Mouse (Mus musculus): Measurements from ENCODE around the gene Scaf8. TPM values are rescaled to one million over a fixed set of nuclear protein-coding genes. Genes with fewer than 3 reads are reported as not detected.
"Not testable (repeated sequence)": the region's sequence is repeated elsewhere in the genome, so short reads cannot be mapped to it uniquely, and the experiment has no call there.

Scaf8 gene
- polyA plus RNA-seq, 1 experiment from 2014 or later, result 21.1 TPM

GRCm38 (mm10) chr17:3157016-3157415, 42.2 kb downstream of the Scaf8 start:
- ATAC-seq (ENCODE audit: insufficient number of reproducible peaks, low FRiP score, low TSS enrichment, low read depth), result no peak

GRCm38 (mm10) chr17:3162905-3163304, 48.1 kb downstream of the Scaf8 start:
- Histone ChIP-seq H3K4me3 (replicated peaks) (no peak overlapping the region), H3K27ac (replicated peaks) (no peak overlapping the region), H3K4me2 (replicated peaks) (no peak overlapping the region), H3K27me3 (no peaks in the 10 kb centered on the region), H3K4me1 (no peaks in the 10 kb centered on the region), H3K9ac (no peak overlapping the region), H3K9me3 (replicated peaks) (no peaks in the 10 kb centered on the region), H3K36me3 (peaks cover 17% of the 10 kb centered on the region)
- WGBS, result 65% methylated on average over 4 of the region's 4 CpGs
- no peak for ATAC-seq (ENCODE audit: insufficient number of reproducible peaks, low FRiP score, low TSS enrichment, low read depth)

More at GRCm38 (mm10) chr17:3157016-3157415, 42.2 kb downstream of the Scaf8 start:
- no peaks in the 10 kb centered on the region for H3K27me3 ChIP-seq
- no peak overlapping the region for H3K27ac ChIP-seq (replicated peaks)
- no peak overlapping the region for H3K4me3 ChIP-seq (replicated peaks)
- H3K9ac ChIP-seq, result no peak overlapping the region
- H3K36me3 ChIP-seq, result peaks cover 16% of the 10 kb centered on the region
- H3K4me2 ChIP-seq (replicated peaks), result no peak overlapping the region
- no peaks in the 10 kb centered on the region for H3K9me3 ChIP-seq (replicated peaks)
- no peaks in the 10 kb centered on the region for H3K4me1 ChIP-seq

GRCm38 (mm10) chr17:3180425-3180945, 65.7 kb downstream of the Scaf8 start:
- H3K4me1 ChIP-seq; H3K27ac ChIP-seq (replicated peaks); H3K4me2 ChIP-seq (replicated peaks); ATAC-seq (ENCODE audit: insufficient number of reproducible peaks, low FRiP score, low TSS enrichment, low read depth); H3K4me3 ChIP-seq (replicated peaks); H3K27me3 ChIP-seq; H3K9me3 ChIP-seq (replicated peaks); H3K9ac ChIP-seq: not testable (repeated sequence)
- WGBS, result 52% methylated on average over 1 of the region's 1 CpGs
- H3K36me3 ChIP-seq, result peaks cover 20% of the 10 kb centered on the region

DNA sequence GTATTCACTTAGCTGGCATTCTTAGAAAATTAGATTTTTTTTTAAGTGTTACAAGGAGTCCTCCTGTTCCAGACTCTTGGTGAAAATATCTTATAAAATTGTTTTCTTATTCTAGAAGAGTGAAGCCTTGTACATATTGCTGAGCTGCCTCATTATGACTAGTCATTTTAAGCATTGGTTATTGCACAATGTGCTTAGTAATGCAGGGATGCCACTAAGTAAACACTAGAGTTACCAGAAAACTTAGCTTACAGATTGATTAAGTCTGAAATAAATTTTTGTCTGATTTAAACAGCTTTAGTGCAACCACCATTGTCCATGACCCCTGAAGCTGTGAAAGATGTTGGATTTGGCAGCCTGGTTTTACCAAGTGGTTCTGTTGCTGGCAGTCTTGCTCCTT, 80.7 kb downstream of the Scaf8 start:
- not testable (repeated sequence) for H3K27ac ChIP-seq (replicated peaks); H3K9ac ChIP-seq; H3K4me3 ChIP-seq (replicated peaks); H3K27me3 ChIP-seq; H3K9me3 ChIP-seq (replicated peaks); ATAC-seq (ENCODE audit: insufficient number of reproducible peaks, low FRiP score, low TSS enrichment, low read depth); H3K4me2 ChIP-seq (replicated peaks)
- peaks cover 56% of the 10 kb centered on the region for H3K36me3 ChIP-seq
- H3K4me1 ChIP-seq, result peaks cover 14% of the 10 kb centered on the region

- Histone ChIP-seq H3K4me2 (replicated peaks) (no peak overlapping the region), H3K27me3 (no peaks in the 10 kb centered on the region), H3K27ac (replicated peaks) (peak overlapping the region; percentile 66), H3K9ac (no peak overlapping the region), H3K4me3 (replicated peaks) (no peak overlapping the region), H3K9me3 (replicated peaks) (no peaks in the 10 kb centered on the region), H3K36me3 (peaks cover 39% of the 10 kb centered on the region), H3K4me1 (peaks cover 21% of the 10 kb centered on the region)
- 47% methylated on average over 8 of the region's 8 CpGs for WGBS
- ATAC-seq (ENCODE audit: insufficient number of reproducible peaks, low FRiP score, low TSS enrichment, low read depth), result peak; percentile 92
Measured at GRCm38 (mm10) chr17:3200328-3200727, 85.6 kb downstream of the Scaf8 start.

DNA sequence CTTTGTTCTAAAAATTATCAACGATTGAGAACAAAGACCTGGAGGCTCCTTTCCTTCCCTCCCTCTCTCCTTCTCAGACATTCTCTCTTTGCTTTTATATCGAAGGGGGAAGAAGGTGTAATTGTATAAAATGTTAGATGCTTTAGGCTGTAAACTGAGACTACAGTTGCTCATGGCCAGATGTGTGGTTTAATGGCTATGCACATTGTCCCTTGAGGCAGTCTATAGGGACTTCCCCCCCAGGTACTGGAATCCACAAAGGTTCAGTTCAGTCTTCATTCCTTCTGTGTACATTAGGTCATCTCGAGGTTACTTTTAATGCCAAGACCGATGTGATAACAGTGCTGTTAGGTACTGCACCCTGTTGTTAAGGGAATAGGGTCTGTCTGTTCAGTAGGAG, 89.1 kb downstream of the Scaf8 start:
- WGBS, result 64% methylated on average over 4 of the region's 4 CpGs
- no peak for ATAC-seq (ENCODE audit: insufficient number of reproducible peaks, low FRiP score, low TSS enrichment, low read depth)
- H3K9ac ChIP-seq, result no peak overlapping the region
- no peaks in the 10 kb centered on the region for H3K9me3 ChIP-seq (replicated peaks)
- no peak overlapping the region for H3K4me2 ChIP-seq (replicated peaks)
- H3K36me3 ChIP-seq, result peaks cover 13% of the 10 kb centered on the region; the same call in 1 of the 2 replicates
- H3K27me3 ChIP-seq, result no peaks in the 10 kb centered on the region
- H3K27ac ChIP-seq (replicated peaks), result no peak overlapping the region
- no peak overlapping the region for H3K4me3 ChIP-seq (replicated peaks)
- peaks cover 38% of the 10 kb centered on the region for H3K4me1 ChIP-seq

DNA sequence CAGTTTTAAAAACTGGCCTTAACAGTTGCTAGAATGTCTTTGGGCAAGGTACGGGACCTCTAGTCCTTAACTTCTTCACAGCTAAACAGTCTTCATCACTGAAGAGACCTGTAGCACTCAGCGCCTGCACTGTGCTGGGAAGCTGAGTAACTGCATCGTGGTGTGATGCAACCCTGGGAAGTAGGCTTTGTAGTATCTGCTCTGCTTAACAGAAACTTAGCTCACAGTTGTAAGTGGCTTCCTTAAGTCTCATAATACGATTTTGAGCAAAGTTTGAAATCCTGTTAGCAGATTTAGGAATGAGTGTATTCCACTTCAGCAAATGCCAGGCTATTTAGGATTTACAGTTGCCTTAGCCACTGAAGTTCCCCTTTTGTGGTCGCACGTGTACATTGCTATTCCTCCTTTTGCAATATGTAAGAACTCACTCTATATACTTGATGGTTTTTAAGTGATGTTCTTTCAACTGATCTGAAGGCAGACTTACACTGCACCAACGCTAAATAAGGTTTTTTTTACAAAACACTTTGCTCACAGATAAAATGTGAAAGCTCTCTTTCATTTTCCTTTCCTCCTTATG, 90.1 kb downstream of the Scaf8 start:
- ATAC-seq (ENCODE audit: insufficient number of reproducible peaks, low FRiP score, low TSS enrichment, low read depth), result no peak
- Histone ChIP-seq H3K9me3 (replicated peaks) (no peaks in the 10 kb centered on the region), H3K9ac (no peak overlapping the region), H3K27me3 (no peaks in the 10 kb centered on the region), H3K36me3 (peaks cover 13% of the 10 kb centered on the region; the same call in 1 of the 2 replicates), H3K4me3 (replicated peaks) (no peak overlapping the region), H3K4me1 (peaks cover 30% of the 10 kb centered on the region), H3K27ac (replicated peaks) (no peak overlapping the region), H3K4me2 (replicated peaks) (no peak overlapping the region)
- 90% methylated on average over 7 of the region's 7 CpGs for WGBS

GRCm38 (mm10) chr17:3206527-3207398, 92.0 kb downstream of the Scaf8 start:
- ATAC-seq (ENCODE audit: insufficient number of reproducible peaks, low FRiP score, low TSS enrichment, low read depth), result no peak
- no peak overlapping the region for H3K9ac ChIP-seq
- no peak overlapping the region for H3K4me2 ChIP-seq (replicated peaks)

GRCm38 (mm10) chr17:3207529-3208240, 92.9 kb downstream of the Scaf8 start:
- peaks cover 17% of the 10 kb centered on the region for H3K4me1 ChIP-seq
- H3K27ac ChIP-seq (replicated peaks), result no peak overlapping the region
- no peak overlapping the region for H3K4me3 ChIP-seq (replicated peaks)
- no peak overlapping the region for H3K4me2 ChIP-seq (replicated peaks)
- H3K36me3 ChIP-seq, result peaks cover 14% of the 10 kb centered on the region
- ATAC-seq (ENCODE audit: insufficient number of reproducible peaks, low FRiP score, low TSS enrichment, low read depth), result no peak
- no peaks in the 10 kb centered on the region for H3K27me3 ChIP-seq
- WGBS, result 59% methylated on average over 6 of the region's 6 CpGs
- no peak overlapping the region for H3K9ac ChIP-seq
- no peaks in the 10 kb centered on the region for H3K9me3 ChIP-seq (replicated peaks)

More at GRCm38 (mm10) chr17:3206527-3207398, 92.0 kb downstream of the Scaf8 start:
- no peak overlapping the region for H3K4me3 ChIP-seq (replicated peaks)
- 55% methylated on average over 2 of the region's 2 CpGs for WGBS
- no peak overlapping the region for H3K27ac ChIP-seq (replicated peaks)
- no peaks in the 10 kb centered on the region for H3K27me3 ChIP-seq
- peaks cover 17% of the 10 kb centered on the region for H3K4me1 ChIP-seq
- H3K9me3 ChIP-seq (replicated peaks), result no peaks in the 10 kb centered on the region
- peaks cover 7% of the 10 kb centered on the region; the same call in 1 of the 2 replicates for H3K36me3 ChIP-seq

GRCm38 (mm10) chr17:3208471-3208870, 93.7 kb downstream of the Scaf8 start:
- ATAC-seq (ENCODE audit: insufficient number of reproducible peaks, low FRiP score, low TSS enrichment, low read depth), result no peak
- Histone ChIP-seq H3K4me2 (replicated peaks) (no peak overlapping the region), H3K9ac (no peak overlapping the region), H3K27me3 (no peaks in the 10 kb centered on the region), H3K4me3 (replicated peaks) (no peak overlapping the region), H3K27ac (replicated peaks) (no peak overlapping the region), H3K4me1 (peaks cover 17% of the 10 kb centered on the region), H3K36me3 (peaks cover 14% of the 10 kb centered on the region), H3K9me3 (replicated peaks) (no peaks in the 10 kb centered on the region)
- 68% methylated on average over 1 of the region's 1 CpGs for WGBS

DNA sequence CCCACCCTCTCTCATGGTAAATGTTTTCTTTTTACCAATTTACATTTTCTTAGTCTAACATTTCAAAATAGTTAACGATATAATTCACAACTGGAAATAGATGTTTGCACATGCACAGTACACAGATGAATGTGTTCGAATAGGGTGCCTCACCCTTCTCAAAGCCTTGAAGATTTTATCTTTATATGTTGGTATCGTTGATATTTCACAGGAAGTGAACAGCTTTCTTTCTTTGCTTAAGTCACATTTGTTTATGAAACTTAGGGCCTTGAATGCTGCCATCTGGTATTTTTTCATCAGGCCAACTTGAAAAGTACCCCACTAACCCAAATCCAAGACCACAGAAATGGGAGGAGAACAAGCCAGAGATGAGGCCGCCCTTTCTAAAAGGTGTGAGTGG, 94.8 kb downstream of the Scaf8 start:
- no peak overlapping the region for H3K27ac ChIP-seq (replicated peaks)
- ATAC-seq (ENCODE audit: insufficient number of reproducible peaks, low FRiP score, low TSS enrichment, low read depth), result no peak
- peaks cover 17% of the 10 kb centered on the region for H3K36me3 ChIP-seq
- H3K4me3 ChIP-seq (replicated peaks), result no peak overlapping the region
- no peak overlapping the region for H3K4me2 ChIP-seq (replicated peaks)
- WGBS, result 83% methylated on average over 4 of the region's 4 CpGs
- H3K27me3 ChIP-seq, result no peaks in the 10 kb centered on the region
- no peak overlapping the region for H3K9ac ChIP-seq
- no peaks in the 10 kb centered on the region for H3K9me3 ChIP-seq (replicated peaks)
- peaks cover 17% of the 10 kb centered on the region for H3K4me1 ChIP-seq
